Mouse (Mus musculus) right cerebral cortex, adult 18-20 months (tissue): ENCODE measurements at regions not wholly inside any gene's neighbourhood (a gene's known extent, or its start where the extent isn't known, plus 50 kb on each side); places are given as distances from the start of the nearest gene placed in this dataset.

ENCODE experiments used
- DNase-seq: peaks from one replicate; pipeline ENCODE4 v3.0.0; 2022; ENCODE audit warnings: mixed read lengths

DNA sequence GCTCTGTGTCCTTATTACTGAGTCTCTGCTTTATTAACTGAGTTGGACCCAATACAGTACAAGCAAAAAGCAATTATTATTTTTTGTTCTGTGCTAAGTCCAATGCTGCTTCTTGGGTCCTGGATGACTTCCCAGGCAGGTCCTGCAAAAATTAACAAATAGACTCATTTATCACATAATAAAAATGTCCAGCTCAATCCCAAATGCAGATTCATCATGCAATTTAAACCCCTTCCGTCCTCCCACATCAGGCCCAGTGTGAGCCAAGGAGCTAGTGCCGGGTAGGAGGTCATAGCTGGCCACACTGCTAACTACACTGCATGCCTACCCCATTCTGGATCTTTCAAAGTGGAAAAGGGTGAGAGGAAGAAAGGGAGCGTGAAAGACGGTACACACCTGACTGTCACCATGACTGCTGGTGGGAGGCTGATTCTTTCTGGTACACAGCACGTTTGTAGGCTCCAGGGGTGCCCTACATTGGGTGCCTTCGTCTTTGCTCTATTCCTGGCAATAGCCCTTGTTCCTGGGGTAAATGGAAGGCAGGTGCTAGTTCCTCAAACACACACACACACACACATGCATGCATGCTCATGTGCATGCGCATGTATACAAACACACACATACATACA lies 515.7 kb upstream of the Gm19410 start:
- DNase-seq: no peak

DNA sequence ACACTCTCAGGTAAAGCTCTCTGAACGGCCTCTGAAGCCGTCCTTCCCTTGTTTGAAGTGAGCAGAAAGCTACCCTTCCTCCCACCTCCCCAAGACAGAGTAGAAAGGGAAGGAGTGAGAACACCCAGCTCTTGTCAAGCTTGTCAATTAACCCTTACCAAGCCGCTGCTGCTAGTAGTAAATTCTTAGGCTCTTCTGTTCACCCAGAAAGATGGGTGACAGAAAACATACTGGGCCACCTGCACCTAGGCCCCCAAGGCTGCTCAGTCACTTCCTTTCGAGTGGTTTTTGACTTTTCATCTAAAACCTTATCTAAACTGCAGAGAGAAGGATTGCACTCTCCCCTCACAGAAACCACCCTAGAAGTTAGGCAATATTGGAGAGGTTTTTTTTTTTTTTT lies 514.9 kb upstream of the Gm19410 start:
- no peak for DNase-seq

DNA sequence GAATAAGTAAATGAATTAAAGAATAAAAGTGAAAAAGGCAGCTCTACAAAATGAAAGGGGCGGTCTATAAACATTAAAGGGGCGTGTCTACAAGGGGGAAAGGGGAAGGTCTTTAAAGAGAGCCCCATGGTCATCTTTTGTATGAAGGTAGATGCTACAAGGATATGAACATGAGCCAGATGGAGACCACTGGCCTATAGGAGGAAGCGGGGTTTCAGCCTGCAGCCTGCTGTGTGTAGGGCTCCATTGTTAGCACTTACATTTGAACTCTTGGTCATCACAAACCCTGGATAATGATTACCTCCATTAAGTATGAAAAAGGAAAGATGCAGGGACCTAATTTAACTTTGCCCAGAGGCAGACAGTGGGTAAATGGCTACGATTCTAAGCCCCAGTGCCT lies 511.6 kb upstream of the Gm19410 start:
- DNase-seq: no peak

DNA sequence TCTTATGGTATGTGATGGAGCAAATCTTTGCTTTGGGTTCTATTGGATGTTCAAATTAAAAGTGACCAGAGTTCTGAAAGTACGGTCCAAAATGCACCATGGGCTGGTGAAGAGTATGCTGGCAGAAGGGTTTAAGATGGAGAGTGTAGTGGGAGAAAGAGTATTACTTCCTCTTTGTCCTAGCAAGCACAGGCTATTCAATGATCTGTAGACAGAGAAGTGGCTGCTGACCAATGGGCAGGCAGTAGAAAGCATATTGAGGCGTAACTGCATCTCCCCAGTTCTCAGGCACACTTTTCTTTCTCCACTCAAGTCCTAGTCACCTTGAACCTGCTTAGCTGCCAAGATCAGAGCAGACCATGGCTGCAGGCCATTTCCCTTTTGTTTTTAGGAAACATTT lies 510.3 kb upstream of the Gm19410 start:
- no peak for DNase-seq

GRCm38 (mm10) chr8:35256958-35257357 lies 508.6 kb upstream of the Gm19410 start:
- no peak for DNase-seq

DNA sequence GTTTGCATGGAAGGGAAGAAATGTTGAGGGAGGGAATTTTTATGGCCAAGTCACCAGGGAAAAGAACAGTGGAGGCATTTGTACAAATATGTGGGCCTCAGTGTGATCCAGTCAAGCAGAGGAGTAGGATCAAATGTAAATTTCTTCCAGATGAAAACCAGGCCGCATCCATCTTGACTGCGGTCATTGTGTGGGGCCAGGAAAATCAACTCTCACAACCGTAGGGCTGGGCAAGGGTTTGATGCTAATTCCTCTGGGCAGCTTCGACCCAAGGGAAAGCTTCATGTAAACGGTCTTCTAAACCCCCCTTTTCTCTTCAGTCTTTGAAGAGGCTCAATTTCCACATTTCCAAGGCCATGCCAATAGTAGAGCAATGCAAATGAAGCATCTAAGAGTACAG lies 497.4 kb upstream of the Gm19410 start:
- no peak for DNase-seq

DNA sequence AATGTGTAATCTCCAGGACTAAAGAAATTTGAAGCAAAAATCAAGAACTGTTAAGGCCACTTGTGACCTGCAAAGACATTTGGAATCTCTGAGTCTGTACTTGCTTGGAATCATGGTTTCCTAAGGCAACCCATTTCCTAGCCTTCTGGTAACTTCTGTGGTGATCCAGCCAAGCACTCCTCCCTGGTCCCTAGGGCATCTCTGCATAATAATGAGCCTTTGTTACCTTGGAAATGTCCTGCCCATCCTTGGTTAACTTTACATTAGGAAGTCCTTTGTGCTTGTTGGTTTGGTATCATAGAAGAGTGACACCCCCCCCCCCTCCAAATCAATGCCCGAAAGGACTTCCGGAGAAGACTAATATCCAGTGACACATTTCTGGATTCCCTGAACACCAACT lies 496.6 kb upstream of the Gm19410 start:
- no peak for DNase-seq

DNA sequence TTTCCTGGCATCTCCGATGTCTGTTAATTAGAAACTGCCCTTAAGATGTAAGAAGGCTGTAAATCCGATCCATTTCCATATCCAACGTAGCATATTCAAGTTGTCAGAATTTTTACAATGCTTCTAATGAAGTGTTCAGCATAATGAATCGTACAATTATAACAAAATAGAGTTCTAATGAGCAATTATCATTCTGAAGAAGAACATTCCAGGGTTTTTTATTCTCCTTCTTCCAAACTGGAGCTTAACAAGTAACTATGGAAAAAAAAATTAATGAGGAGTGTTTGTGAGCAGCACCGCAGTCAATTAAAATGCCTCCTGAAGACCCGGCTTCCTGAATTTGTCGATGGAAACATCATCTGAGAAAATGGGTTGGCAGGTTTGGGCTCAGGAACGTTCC lies 489.6 kb upstream of the Gm19410 start:
- no peak for DNase-seq

DNA sequence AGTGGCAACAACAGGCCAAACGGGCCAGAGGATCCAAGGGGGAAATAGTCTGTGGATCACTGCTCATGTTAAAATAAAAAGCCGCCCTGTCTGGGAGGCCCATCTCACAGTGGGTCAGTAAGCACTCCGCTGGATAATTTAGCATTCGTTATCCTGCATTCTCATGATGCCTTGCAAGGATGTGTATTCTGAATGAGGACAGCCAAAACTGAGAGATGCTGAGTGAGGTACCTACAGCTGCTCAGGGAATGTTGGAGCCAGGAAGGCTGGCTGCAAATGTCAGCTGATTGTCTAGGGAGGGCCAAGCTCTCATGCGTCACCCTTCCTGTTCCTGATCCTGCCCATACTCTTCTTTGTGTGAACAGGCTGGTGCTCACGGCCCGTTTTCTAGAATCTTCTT lies 489.1 kb upstream of the Gm19410 start:
- DNase-seq: no peak

DNA sequence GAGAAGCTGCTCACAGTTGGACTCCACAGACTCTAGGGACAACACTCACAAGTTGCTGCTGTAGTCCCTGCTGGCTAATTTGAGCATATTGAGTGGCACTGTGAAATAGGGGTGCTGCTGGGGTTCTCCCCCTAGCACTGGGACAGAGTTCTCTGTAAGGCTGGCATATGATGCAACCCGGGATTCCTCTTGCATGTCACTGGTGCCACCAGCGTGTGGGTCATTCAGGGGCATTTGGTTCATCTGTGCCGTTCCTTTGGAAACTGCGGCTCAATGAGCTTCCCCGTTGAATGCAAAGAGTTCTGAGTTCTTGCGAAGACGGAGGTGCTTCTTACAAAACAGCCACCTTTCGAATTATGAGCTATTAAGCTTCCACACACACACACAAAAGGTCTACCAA lies 486.6 kb upstream of the Gm19410 start:
- no peak for DNase-seq

DNA sequence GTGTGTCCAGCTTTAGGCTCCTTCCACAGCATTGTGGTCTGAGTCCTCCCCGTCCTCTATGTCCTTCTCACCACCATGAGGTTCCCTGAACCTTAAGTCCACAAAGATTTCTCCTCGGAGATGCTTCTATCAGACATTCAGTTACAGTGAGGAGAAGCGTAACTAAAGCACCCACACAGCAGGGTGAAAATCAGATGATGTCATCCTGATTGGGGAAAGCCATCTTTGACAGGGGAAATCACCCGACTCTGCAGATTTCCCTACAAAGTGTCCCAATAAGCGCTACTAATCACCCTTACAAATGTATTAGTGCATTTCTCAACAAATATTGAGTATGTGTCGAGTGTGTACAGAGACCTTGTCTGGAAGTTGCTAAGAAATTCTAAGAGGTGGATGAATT lies 484.8 kb upstream of the Gm19410 start:
- DNase-seq: no peak

DNA sequence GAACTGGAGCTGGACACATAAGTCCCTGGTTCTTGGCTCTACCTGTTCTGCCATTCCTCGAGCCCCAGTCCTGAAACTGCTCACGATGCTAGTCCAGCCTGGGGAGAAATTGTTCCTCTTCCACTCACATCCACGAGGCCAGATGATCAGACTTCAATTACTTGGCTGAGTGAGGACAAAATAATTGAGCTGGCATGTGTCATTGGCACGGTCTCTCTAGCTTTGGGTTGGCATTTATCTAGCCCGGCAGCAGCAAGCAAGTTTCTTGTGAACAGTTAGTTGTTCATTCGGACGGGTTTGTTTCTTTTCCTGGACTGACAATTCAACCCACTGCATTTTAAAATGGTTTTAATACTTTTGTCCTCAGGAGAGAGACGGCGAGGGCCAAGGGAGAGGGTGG lies 482.2 kb upstream of the Gm19410 start:
- DNase-seq: no peak

- DNase-seq: no peak
Observed at GRCm38 (mm10) chr8:35289018-35289417, 476.6 kb upstream of the Gm19410 start.

GRCm38 (mm10) chr8:35289967-35290366 lies 475.6 kb upstream of the Gm19410 start:
- DNase-seq: no peak

DNA sequence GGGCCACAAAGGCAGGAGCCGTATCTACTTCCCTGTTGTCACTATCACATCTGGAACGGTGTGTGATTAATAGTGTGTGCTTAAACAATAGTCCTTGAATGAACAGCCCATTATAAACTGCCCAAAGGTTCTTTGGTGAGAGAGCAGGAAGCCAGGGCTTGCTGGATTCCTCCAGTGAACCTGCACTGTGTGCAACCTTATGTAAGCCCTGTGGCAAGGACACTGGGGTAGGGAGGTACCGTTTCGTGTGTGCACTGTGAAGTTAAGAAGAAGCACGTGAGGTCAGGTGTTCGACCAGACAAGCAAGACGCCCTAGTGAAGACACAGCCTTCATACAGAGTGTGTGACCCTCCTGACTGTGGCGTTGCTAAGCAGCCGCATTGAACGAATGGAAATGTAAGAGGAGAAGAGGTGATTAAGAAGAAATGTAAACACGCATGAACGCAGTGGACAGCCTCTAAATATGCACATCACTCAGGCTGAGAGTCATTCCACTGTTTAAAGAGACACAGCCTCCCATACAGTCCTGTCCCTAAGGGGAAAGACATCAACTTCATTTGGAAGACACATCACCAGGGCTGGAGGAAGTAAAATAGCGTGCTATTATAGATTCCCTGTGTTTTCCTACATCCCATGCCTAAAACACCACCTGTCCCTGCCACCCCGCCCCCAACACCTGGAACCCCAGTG lies 472.0 kb upstream of the Gm19410 start:
- no peak for DNase-seq

- DNase-seq: no peak
Observed at GRCm38 (mm10) chr8:35296936-35297335, 468.7 kb upstream of the Gm19410 start.

- DNase-seq: no peak
Observed at GRCm38 (mm10) chr8:35299088-35299487, 466.5 kb upstream of the Gm19410 start.

- DNase-seq: no peak
Observed at GRCm38 (mm10) chr8:35300359-35300758, 465.2 kb upstream of the Gm19410 start.

DNA sequence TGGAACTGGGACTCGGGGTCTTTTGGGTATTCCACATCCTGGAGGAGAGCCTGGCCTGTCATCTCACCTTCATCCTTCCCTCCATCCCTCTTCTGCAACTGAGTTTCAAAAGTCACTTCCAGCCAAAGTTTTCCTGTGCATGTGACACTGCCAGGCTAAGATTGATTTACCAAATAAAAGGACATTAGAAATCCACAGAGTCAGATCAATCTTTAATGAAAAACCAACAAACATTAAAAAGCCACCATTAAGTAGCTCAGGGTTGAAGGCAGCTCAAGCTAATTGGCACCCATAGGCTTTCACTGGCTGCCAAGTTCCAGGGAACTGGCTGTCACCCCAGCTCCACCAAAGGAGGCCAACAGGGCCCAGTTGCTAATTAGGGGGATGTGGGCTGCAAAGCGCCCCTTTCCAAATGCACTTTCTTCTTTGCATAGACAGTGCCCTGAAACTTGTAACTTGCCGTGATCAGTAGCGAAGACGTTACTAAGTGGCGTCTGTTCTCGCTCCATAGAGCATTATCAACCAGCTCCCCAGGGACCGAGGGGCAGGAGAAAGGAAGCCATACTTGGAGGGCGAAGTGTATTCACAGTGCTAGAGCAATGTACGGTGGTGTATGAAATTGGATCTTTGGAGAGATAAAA lies 464.6 kb upstream of the Gm19410 start:
- DNase-seq: peak; percentile 31

DNA sequence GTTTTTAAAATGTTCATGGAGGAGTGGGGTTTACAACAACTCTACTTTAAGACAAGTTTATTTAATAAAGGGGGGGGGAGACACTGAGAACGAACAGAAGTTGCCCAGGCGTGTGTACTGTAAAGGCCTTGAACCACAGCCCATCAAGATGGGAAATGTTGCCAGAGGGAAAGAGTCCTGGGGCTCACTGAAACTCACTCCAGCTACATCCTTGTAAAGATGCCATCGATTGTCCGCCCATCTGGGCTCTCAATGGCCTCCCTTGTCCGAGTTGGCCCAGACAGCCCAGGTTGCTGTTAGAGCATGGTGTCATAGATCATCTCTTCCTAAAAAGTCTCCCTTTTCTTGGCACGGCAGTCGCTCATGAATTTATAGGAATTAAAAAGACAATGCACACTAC lies 462.7 kb upstream of the Gm19410 start:
- DNase-seq: no peak

DNA sequence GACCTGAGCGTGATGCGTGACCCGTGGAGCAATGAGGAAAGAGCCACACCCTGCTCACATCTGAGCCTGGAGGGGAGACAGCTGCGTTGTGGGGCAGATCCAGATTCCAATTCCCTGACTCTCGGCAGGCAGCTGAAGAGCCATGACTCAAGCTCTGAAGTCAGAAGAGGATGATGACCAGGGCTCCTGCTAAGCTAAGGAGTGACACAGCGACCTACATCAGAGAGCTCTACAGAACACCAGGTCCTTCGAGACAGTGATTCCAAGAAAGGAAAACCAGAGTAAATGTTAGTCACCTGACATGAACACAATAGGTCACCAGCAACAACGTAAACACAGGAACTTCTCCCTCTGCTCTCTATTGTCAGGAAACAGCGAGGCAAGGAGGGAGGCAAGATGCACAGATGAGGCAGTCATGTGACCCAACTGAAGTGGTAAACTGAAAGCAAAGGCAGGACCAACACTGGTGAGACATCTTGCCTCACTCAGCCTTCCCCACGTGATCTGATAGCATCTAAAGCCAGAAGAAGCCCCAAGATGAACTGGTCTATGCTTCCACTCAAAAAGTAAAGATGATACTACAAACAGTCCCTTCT lies 444.2 kb upstream of the Gm19410 start:
- no peak for DNase-seq

- no peak for DNase-seq
Observed at GRCm38 (mm10) chr8:35323180-35323975, 442.2 kb upstream of the Gm19410 start.
